Mouse (Mus musculus): ENCODE measurements around the gene Hbb-bh2.

DNA sequence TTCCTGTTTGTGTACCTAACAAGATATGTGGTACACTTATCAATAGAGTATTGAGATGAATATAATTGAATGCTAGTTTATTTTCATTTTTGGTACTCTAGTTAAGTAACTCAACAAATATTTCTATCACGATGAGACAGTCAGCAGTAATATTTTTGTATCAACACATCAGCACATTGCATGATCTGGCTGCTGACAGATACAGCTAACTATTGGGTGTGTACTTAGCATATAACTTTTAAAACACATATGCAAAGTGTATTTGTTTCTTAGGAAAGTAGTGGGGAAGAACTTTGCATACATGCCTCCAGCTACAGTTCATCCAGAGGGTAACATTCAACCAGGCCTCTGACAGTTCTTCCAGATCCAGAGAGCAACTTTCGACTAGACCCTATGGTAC is 15.7 kb downstream of the Hbb-bh2 start:
- TF ChIP-seq CTCF (IDR thresholded peaks at IDR 0.05; ENCODE audit: low read depth), result no peak
- TF ChIP-seq EP300 (IDR thresholded peaks at IDR 0.05; ENCODE audit: low read depth), result peak; percentile 81
